Mouse (Mus musculus) layer of hippocampus, postnatal 25 days (tissue): ENCODE measurements around the gene Lrwd1. TPM values are rescaled to one million over a fixed set of nuclear protein-coding genes. Genes with fewer than 3 reads are reported as not detected.
A peak's percentile ranks its signal among the peaks of the same experiment; 100 is the strongest.
"Not testable (repeated sequence)": the region's sequence is repeated elsewhere in the genome, so short reads cannot be mapped to it uniquely, and the experiment has no call there.

Experiments used
- DNase-seq, 2 experiments: peaks; one replicate each; pipeline ENCODE4 v3.0.0; 2022; ENCODE audit warnings: mixed read lengths in 2 of 2, low spot score in 1 of 2; ENCODE audit errors: extremely low spot score in 1 of 2
- total RNA-seq, 2 experiments: library from RNA; stranded (reverse); gene quantifications; 2 replicates each; pipeline ENCODE4 v1.2.3; 2021

The Lrwd1 gene
- total RNA-seq, result 10 to 100 TPM; 11.9 to 15.9 TPM

GRCm38 (mm10) chr5:136135571-136136291 lies at the start of gene Lrwd1, which contains the start of gene Alkbh4:
Gene Lrwd1, minus strand, starts transcription at chr5:136136074.
Gene Alkbh4, plus strand, starts transcription at chr5:136136146.
- DNase-seq, result peak; percentile 88 to 91

DNA sequence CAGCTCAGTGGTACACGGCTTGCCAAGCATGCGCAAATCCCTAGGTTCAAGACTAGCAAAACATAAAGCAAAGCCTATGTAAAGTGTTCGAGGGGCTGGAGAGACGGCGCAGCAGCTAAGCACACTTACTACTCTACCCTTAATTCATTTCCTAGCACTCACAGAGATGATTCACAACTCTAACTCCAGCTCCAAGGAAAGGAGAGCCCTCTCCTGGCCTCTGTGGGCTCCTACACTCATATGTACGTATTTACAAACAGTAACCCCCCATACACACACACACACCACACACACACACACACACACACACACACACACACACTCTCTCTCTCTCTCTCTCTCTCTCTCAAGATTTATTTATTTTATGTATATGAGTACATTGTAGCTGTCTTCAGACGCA lies 47.9 kb upstream of the Lrwd1 start:
- DNase-seq, result no peak

DNA sequence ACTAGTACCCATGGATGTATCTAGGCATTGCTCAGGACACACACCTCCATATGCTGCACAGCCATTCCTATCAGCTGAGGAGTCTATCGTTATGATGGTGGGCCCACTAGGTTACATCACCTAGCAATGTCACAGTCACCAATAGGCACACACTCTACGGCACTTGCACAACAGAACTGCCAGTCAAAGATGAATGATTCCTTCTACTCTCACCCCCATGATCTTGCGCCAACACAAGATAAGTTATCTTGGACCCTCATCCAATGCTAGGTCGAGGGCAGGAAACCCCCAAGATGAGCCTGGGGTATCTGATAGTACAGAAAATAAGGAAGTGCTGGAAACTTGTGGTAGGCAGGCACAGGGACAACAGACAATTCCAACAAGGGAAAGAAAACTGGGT lies 47.0 kb upstream of the Lrwd1 start:
- DNase-seq, result no peak

DNA sequence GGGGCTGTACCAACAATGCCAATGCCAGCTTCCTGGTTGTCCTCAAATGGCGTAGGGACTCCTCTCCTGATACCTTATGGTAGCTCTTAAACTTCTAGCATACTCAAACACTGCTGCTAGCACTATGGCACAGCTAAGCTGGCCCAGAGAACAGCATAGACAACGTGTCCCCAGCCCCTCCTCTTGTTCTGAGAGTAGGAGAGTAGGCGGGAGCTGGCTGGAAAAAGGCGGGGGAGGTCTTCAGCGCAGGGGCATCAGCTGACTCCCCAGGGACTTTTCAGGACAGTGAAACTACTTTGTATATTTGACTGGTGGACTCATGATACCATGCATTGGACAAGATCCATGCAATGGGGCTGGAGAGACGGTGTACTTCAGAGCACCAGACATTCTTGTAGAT lies 46.2 kb upstream of the Lrwd1 start:
- no peak for DNase-seq

- no peak for DNase-seq
Observed at GRCm38 (mm10) chr5:136181197-136181596, 45.3 kb upstream of the Lrwd1 start.

- no peak for DNase-seq
Observed at GRCm38 (mm10) chr5:136179594-136179993, 43.7 kb upstream of the Lrwd1 start.

DNA sequence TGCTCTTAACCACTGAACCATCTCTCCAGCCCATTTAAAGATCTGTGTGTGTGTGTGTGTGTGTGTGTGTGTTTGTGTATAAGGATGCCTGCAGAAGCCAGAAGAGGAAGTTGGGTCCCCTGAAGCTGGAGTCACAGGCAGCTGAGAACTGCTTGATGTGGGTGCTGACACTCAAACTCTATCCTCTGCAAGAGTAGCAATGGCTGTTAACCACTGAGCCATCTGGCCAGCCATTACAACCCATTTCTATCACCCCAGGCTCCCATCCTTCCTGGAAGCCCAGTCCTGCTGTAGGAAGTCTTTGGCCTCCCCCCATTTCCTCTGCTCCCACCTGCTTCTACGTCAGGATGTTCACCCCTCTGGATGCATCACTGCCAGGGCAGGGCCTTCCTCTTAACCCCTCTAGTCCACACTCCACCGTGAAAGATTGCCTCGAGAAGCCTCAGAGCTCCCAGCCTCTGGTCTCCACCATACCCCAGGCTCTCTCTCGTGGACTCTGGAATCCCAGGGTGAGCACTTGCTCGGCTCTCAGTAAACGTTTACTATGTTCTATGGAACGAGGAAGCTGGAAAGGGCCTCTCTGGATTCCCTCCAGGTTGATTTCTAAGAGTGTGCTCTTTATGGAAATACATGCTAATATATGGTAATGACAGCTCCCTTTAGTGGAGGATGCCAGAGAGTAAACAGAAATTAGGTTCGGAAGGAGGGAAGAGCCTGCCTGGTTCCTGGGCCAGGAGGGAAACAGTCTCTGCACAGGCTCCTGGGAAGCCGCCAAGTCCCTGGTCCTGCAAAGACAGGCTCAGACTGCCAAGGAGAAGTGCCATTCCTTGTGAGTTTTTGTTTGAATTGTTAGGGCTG lies 38.0 kb upstream of the Lrwd1 start:
- peak in 1 of 2 experiments; percentile 60 for DNase-seq

- no peak for DNase-seq
Observed at GRCm38 (mm10) chr5:136172939-136173338, 37.1 kb upstream of the Lrwd1 start.

DNA sequence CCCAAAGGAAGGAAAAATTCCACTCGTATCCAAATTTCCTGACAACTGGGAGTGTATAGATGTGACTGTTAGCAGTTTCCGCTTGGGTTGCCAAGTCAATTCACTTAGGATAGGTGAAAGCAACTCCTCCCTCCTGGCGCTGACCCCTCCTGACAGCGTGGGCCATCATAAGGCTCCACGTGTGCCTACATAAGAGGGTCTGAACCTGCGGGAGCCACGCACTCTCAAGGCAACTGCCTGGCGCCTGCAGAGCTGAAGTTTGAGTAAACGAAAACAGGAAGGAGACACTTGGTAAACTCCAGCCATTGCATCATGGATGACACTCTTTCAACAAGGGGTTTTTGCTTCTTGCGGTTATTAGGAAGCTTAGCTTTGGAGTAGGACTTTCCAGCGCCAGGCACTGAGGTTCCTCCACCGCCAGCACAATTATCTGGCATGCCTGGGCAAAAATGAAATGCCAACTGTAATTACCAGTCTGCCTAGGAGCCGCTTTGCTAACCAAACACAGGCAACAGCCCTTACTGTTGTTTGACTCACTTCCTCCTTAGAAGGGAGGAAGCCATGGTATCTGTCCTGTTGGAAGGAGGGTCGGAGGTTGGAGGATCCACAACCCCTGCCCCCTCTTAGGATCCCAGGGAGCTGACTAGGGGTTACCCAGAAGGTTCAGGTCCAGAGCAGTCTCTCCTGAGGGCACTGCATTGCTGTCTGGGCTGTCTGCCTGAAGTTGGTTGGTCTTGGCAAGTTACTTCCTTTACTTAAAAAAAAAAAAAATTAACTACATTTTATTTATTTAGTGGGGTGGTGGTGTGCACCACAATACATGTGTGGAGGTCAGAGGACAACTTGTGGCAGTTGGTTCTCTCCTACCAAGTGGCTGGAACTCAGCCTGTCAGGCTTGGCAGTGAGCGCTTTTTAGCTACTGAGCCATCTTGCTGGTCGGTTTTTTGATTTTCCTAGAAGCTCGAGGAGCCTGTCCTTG lies 35.8 kb upstream of the Lrwd1 start:
- no peak for DNase-seq

GRCm38 (mm10) chr5:136170512-136171362 lies 34.9 kb upstream of the Lrwd1 start, which contains the start of gene Orai2:
Gene Orai2, minus strand, starts transcription at chr5:136170713.
- DNase-seq, result peak; percentile 72 to 76

GRCm38 (mm10) chr5:136169626-136170511 lies 34.0 kb upstream of the Lrwd1 start:
- peak in 1 of 2 experiments; percentile 35 for DNase-seq

GRCm38 (mm10) chr5:136168071-136168470 lies 32.2 kb upstream of the Lrwd1 start:
- DNase-seq, result no peak

GRCm38 (mm10) chr5:136167296-136167695 lies 31.4 kb upstream of the Lrwd1 start:
- DNase-seq, result no peak

DNA sequence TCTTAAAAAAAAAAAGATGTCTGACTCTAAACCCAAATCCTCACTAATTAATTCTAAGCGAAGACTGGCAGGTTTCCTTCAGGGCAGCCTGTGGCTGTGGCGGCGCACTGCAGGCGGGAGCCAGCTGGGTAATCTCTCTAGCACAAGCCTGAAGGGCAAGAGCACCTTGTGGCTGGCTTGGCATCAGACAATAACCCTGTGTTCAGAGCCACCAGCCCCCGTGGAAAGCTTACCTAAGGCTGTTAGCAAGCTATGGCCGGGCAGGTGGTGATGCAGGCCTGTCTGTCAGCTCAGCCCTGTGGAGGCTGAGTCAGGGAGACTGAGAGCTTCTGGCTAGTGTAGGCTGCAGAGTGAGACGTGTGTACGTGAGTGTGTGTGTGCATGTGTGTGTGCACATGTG lies 29.4 kb upstream of the Lrwd1 start:
- DNase-seq, result no peak

DNA sequence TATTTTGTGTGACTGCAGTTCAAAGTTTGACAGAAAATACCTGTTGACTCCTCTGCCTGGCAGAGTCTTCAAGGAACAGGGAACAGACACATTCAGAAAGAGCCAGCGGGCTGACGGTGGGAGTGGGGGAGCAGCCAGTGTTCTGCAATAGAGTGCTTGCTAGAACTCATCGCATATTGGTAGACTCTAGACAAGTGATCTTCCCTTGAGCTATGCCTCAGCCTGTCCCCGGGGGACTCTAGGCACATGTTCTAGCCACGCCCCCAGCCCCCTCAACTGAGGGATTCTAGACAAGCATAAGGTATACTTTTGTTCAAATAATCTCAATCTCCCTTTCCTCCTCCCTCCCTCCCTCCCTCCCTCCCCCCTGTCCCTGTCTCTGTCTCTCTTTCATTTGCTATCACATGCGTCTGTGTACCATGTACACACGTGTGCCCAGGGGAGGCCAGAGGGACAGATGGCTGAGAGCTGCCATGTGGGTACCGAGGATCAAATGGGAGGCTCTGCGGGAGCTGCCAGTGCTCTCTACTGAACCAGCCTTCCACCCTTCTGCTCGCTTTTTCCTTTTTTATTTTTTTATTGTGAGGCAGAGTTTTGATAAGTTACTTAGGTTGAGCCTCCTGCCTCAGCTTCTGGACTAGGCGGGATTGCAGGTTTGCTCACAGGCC lies 28.1 kb upstream of the Lrwd1 start:
- no peak for DNase-seq

DNA sequence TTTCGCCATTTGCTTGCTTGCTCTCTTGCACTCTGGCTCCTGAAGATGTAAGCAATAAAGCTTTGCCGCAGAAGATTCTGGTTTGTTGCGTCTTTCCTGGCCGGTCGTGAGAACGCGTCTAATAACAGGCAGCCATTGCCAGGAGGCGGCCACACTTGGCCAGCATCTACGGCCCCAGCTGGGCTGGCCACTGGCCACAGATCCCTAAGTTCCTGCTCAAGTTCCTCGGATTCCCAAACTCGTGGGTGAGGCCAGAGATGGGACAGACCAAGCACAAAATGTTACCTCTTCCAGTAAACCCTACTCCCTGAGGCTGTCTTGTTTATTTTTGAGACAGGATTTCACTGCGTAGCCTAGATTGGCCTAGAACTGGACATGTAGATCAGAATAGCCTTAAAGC lies 24.2 kb upstream of the Lrwd1 start:
- not testable (repeated sequence) for DNase-seq

DNA sequence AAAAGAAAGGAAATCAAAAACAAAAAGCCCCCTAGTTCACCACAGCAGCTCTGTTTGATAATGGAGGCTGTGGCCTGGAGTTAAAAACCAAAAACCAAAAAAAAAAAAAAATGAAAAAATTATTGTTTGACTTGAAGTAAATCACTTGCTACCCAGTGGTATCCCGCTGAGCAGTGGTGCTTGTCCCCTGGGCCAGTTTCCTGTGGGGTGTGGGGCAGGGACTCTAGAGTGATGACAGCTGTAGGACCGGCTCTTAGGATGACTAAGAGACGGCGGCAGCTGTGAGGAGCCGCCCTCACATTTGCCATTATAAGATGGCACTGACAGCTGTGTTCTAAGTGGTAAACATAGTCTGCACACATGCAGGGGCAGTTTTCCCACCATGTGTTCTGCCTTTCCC lies 19.5 kb upstream of the Lrwd1 start:
- no peak for DNase-seq

- DNase-seq, result no peak
Observed at GRCm38 (mm10) chr5:136152365-136152764, 16.5 kb upstream of the Lrwd1 start.
